Mouse (Mus musculus): Measurements from ENCODE around the gene Olfr429.

GRCm38 (mm10) chr1:174051515-174051914 lies 32.6 kb upstream of the Olfr429 start:
- no peak for TF ChIP-seq FLI1 (IDR thresholded peaks at IDR 0.05; ENCODE audit: low read length)
- no peak for TF ChIP-seq GATA1 (IDR thresholded peaks at IDR 0.05; ENCODE audit: borderline replicate concordance, low read length)

Measured in megakaryocyte, embryonic 14.5 days (primary cell).